Mouse (Mus musculus) erythroblast, adult 5-6 weeks (primary cell): ENCODE results near the gene Ipo5. TPM values are rescaled to one million over a fixed set of nuclear protein-coding genes. Genes with fewer than 3 reads are reported as not detected.
A peak's percentile ranks its signal among the peaks of the same experiment; 100 is the strongest.

ENCODE experiments used
- ATAC-seq: replicated peaks from 2 replicates; pipeline ENCODE4 v1.8.0; 2016; ENCODE audit warnings: moderate number of reproducible peaks, mild to moderate bottlenecking, moderate TSS enrichment, inconsistent platforms; ENCODE audit not compliant: poor library complexity, low FRiP score, severe bottlenecking
- total RNA-seq, 2 experiments: library from RNA; stranded (forward) in 1 of 2; stranded (reverse) in 1 of 2; fragments of 150-400 nt in 1 of 2; fragments of 200-764, 138-1000 nt in 1 of 2; gene quantifications; 2 replicates each; pipeline versions ENCODE4 v1.2.3 to v1.2.4; 2015 to 2017; ENCODE audit warnings: low replicate concordance in 2 of 2

Gene Ipo5
- 27.8 and 31.3 TPM in 2 replicates for total RNA-seq (2015; ENCODE audit: low replicate concordance)
- total RNA-seq (2017; ENCODE audit: low replicate concordance): 28.0 and 41.3 TPM in 2 replicates

DNA sequence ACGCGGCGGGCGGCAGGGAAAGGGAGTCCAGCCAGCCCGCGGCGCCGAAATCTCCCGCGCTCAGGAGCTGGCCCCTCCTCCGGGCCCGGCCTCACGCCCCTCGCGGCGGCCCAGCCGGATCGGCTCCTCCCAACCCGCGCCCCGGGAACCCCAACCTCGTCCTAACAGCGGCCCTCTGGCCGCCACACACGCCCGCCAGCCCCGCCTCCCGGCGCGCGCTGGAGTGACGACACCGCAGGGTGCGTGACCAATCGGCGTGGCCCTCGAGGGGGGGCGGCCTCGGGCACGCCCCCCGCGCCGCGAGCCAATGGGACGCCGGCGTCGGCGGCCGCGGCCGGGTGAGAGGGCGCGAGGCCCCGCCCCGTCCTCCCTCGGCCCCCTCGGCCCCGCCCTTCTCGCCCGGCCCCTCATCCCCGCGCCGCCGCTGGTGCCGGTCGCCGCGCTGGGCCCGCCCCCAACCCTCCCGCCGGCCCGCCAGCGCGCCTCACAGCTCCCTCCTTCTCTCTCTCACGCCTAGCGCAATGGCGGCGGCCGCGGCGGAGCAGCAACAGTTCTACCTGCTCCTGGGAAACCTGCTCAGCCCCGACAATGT is at the start of gene Ipo5:
Gene Ipo5, plus strand, starts transcription at position 492 of the 592 bp plus-strand sequence.
- ATAC-seq: peak; percentile 96

DNA sequence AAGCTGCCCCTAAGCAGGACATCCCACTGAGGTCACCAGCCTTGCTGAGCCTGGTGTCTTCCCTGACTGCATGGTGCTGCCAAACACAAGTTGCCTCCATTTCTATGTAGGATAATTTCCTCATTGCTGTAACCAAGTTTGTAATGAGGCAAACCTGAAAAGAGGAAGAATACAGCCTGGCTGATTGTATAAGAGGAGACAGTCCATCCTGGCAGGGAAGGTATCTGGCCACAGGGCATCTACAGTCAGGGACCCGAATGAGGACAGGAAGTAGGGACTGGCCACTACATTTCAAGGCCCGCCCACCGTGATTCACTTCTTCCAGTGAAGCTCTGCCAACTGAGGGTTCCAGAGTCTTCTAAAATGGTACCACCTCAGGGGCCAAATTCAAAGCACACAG is 47.8 kb upstream of the Ipo5 start:
- ATAC-seq: no peak

DNA sequence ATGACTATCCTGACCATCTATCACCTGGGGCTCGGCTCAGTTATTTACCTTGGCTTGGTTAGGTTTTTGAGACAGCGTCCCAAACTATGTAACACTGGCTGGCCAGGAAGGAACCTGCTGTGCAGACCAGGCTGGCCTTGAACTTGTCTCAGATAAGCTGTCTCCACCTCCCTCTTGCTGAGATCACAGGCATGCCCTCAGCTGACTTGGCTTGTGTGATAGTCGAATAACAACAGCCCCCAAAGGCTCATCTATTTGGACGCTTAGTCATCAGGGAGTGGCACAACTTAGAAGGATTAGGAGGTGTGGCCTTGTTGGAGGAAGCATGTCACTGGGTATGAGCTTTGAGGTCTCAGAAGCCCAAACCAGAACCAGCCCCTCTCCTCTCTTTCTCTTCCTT is 46.1 kb upstream of the Ipo5 start:
- no peak for ATAC-seq

- no peak for ATAC-seq
Measured at GRCm38 (mm10) chr14:120866573-120866972, 44.5 kb upstream of the Ipo5 start.

- no peak for ATAC-seq
Measured at GRCm38 (mm10) chr14:120867121-120867520, 43.9 kb upstream of the Ipo5 start.

- no peak for ATAC-seq
Measured at GRCm38 (mm10) chr14:120868494-120868893, 42.5 kb upstream of the Ipo5 start.

DNA sequence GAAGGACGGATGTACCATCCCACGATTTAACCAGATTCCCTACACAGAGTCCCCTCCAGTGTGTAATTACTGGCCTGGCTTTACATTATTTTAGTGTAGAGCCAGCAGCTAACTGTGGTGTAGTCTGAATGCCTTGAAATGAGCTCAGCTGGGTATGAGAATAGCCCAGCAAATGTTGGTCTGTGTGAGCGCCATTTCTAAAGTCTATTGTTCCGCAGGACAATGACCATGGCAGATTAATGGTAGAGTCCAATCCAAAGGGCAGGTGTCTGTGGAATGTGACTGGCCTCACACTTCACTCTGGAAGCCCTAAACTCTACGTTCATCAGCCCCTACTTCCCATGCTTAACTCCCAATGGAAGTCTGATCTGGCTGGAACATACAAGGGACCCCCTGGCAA is 40.3 kb upstream of the Ipo5 start:
- no peak for ATAC-seq

DNA sequence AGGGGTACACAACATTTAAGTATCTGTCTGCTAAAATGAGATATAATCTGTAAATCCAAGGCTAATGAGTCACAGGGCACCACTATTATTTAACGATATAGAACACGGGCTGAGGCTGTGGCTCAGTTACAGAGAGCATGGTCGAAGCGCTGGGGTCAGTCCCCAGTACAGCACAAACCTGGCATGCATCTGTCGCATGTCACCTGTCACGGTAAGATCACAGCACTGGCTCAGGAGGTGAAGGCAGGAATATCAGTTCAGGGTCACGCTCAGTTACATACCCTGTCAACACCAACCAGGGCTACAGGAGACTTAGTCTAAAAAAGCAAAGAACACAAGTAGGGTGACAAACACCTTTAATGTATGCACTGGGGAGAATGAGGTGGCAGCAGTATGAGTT is 36.6 kb upstream of the Ipo5 start:
- no peak for ATAC-seq

DNA sequence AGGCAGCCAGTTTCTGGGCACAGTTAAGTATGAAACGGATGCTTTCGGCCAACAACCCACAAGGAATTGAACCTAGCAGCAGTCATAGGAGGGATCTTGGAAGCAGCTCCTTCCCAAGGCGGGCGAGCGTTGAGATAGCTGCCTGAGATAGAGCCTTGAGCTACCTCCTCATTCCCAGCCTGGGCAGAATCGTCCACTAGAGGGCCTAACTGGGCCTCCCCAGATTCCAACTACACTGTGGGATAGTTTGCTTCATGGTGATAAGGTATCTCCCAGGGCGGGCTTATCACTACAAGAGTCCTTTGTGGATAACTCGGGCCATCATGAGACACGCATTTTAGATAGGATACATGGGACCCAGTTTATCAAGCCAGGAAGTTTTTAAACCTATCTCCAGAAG is 35.9 kb upstream of the Ipo5 start:
- no peak for ATAC-seq

DNA sequence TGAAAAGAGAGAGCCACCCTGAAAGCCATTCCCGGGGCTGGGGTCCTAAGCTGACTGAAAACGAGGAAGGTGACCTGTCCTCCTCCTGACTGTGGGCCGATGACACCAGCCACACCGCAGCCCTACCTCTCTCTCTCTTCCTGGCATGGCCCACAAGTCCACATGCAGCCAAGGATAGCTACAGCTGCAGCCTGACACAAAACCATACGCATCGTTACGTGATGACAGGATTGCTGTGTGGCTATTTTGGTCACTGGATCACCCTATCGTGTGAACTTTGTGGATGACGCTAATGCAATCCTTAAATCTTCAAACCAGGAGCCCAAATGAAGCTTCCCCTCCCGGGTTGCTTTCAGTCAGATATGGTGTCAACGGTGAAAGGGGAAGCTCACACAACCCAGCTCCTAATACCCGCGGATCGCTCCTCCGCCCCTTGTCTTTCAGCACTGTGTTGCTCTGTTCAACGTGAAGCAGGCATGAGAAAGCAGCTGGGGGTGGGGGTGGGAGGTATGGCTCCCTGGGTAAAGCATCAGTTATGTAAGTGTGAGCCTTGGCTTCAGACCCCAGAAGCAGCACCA is 35.1 kb upstream of the Ipo5 start:
- ATAC-seq: no peak

DNA sequence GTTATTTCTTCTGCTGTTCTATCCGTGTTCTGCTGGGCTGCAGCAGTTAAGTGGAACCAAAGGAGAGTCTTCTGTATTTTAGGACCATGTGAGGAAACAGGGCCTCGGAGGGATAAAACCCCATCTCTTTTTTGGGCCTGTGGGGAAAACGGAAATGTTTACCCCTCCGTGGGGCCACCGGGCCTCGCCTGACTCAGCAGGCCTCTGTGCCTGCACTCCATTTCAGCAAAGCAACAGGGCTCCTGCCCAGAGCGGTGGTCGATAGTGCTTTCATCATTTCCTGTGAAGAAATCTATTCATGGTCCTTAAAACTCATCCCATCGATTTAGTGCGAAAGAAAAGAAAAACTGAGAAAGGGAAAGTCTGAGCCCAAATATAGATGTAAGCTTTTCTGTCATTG is 33.9 kb upstream of the Ipo5 start:
- no peak for ATAC-seq

GRCm38 (mm10) chr14:120879026-120879425 is 32.0 kb upstream of the Ipo5 start:
- ATAC-seq: no peak

- no peak for ATAC-seq
Measured at GRCm38 (mm10) chr14:120880601-120881000, 30.4 kb upstream of the Ipo5 start.

- ATAC-seq: no peak
Measured at GRCm38 (mm10) chr14:120881054-120881453, 30.0 kb upstream of the Ipo5 start.

DNA sequence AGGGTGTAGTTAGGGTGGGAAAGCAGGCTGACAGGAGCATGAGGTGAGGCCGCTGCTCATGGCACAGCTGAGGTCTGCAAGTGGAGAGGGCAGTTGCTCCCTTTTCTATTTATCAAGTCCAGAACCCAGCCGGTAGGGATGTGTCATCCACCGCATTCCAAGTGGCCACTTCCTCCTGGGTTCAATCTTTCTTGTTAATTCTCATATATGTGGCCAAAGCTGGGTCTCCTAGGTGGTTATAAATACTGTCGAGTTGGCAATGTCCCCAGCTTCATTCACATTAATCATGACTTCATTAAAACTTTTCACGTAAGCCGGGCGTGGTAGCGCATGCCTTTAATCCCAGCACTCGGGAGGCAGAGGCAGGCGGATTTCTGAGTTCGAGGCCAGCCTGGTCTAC is 22.3 kb upstream of the Ipo5 start:
- no peak for ATAC-seq

GRCm38 (mm10) chr14:120892369-120892768 is 18.7 kb upstream of the Ipo5 start:
- ATAC-seq: no peak

- no peak for ATAC-seq
Measured at GRCm38 (mm10) chr14:120896613-120897012, 14.4 kb upstream of the Ipo5 start.

DNA sequence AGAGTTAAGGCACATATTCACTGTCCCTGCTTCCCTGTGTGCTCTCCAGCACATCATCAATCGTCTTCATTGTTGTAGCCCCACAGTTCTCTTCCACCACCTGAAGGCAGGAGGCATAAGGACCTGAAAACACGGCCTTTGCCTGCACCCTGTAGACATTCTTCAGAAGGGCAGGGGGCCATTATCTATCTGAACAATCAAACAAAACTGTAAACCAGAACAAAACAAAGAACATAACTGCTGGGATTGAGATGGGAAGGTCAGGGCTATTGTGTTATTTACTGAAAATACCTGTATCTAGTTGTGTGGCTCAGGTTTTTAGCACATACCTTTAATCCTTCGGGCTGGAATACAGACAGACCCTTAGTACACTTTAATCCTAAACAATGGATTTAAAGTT is 12.1 kb upstream of the Ipo5 start:
- no peak for ATAC-seq

GRCm38 (mm10) chr14:120909396-120909795 is 1.6 kb upstream of the Ipo5 start:
- no peak for ATAC-seq

DNA sequence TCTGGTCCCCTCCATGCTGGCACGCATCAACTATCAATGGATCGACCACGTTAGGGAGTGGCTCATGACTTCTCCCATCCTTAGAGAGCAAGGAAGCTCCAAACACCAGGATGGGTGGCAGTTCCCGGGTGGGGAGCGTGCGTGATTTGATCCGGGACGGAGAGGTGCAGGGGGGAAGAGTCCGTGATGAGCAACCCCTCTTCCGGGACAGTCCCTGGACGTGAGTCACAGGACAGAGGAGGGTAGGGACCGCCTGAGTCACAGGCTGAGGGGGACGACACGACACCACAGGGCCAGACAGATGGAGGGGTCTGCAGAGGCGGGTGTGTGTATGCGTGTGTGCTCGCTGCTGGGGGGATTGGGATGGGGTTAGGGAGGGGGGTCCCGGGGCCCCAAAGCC is 704 bp upstream of the Ipo5 start:
- peak; percentile 43 for ATAC-seq

- no peak for ATAC-seq
Measured at GRCm38 (mm10) chr14:120911388-120911901, 421 bp downstream of the Ipo5 start.
